Mouse (Mus musculus) thymus, postnatal 4 days (tissue): ENCODE results near the gene Vcan.

Experiments used
- DNase-seq: peaks from one replicate; pipeline ENCODE4 v3.0.0; 2021

The Vcan gene

DNA sequence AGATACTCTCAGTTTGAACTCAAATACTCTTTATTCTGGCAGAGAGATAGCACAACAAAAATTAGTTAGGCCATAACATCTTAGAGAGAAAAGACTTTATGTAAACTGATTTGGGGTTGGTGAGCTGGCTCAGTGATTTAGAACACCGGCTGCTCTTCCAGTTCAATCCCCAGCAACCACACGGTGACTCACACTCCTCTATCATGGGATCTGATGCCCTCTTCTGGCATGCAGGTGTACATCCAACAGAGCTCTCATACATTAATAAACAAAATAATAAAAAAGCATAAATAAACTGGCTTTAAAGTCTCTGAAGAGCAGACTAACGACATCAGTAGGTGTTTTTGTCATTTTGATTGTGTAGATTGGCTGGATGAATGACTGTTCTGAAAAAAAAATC is 21.8 kb downstream of the Vcan start:
- DNase-seq = no peak

DNA sequence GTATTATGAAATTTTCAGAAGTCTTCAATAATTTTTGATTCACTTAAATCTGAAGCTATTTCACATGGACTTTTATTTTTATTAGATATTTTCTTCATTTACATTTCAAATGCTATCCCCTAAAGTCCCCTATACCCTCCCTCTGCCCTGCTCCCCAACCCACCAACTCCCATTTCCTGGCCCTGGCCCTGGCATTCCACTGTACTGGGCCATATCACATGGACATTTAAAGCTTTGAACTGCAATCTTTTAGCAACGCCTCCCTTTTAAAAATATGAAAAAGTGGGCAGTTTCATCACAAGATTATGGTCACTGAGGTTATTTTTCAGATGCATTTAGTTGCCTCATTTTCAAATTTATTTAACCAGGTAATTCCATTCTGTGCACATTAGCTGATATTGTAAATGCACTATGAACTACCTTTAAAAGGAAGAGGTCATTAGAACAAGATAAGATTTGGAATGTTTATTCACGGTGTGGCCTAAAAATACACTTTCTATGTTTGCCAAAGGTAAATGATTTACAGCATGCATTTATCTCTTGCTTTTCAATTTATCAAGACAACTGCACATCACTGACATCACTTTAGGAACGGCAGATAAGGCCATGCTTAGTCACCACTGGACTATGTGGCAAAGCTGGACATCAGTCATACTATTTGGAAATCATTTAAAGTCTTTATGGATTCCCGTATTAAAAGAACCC is 32.7 kb downstream of the Vcan start:
- no peak for DNase-seq

DNA sequence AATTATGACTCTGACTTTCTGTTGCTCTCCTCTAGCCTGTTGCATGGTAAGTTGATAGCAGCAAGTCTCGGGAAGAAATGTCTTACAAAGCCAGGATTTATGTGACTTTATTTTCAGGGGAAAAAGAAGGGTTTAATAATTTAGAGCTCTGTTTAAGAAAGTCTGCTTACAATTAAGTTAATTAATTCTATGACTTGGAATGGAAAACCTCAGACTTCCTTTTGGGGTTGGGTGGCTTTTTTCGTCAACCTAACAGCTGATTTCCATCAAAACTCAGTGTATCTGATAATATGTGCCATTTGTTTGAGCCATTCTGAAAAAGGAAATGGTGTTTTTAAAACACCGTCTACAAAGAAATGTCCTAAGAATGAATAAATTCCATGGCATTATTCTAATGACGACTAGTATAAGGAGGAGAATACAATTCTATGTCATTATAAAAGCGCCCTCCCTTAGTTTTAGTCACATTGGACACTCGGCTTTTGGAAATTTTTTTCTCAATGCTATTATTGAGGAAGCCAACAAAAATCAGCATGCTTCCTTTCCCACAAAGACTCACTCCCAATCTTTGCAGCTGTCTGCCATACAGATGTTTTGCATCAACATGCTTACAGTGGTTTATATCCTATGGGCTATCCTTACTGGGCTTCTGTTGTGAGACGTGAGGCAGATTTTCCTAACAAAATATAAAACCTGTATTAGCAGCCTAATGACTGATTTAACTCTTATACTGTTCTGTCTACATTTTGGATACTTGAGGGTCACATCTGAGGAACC is 34.0 kb downstream of the Vcan start:
- no peak for DNase-seq

DNA sequence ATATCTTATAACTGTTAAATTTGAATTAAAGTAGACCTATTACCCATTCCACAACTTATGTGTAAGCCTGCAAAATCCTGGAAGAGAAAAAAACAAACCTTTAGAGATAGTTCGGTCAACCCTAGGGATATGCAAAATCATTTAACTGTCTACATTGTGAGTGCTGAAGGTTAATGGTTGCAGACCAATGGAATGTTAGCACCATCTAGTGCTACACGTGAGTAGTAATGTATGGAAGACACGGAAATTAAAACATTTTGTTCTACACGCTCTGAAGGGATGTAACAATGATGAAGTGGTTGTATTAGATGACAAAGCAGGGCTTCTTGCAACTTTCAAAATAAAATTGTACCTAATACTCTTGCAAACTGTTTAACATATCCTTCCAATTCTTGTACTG is 39.9 kb downstream of the Vcan start:
- DNase-seq = no peak

DNA sequence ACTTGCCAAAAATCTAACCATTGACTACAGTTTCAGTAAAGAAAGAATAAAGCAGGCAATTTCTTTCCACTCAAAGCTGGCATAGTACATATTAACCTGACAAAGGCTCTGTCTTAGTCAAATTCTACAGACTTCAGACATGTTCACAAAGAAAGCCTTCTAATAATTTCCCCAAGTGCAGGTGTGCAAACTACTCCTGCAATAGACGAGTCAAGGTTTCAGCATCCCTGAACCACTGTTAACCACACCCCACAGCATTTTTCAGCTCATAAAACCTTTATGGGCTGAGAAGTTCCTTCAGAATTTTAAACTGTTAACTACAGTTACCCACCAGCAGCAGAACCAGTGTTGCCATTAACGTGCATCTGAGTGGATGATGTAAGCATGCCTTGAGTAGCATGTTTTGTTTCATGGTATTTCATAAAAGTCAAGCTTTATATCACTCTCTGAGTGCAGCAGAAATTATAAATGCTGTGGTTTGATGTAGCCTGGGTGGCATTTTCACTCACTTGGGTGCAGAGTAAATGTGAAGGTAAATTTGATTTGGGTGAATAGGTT is 42.2 kb downstream of the Vcan start:
- DNase-seq = no peak

DNA sequence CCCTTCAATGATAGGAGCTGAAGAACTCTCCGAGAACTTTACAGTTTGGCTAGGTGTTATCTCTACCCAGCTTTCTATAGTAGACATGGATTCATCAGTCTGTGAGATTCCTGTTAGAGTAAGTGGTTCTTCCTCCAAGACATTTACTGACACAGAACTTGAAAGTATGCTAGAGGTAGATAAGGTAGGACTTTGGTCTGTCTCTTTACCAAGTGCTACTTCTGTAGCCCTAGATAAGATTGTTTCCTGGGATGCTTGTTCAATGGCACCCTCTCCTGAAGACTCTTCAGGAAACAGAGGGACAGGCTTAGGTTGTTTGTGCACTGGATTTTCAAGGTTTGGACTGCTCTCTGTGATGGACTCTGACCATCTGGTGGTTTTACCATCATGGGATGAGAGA is 49.7 kb downstream of the Vcan start:
- no peak for DNase-seq

DNA sequence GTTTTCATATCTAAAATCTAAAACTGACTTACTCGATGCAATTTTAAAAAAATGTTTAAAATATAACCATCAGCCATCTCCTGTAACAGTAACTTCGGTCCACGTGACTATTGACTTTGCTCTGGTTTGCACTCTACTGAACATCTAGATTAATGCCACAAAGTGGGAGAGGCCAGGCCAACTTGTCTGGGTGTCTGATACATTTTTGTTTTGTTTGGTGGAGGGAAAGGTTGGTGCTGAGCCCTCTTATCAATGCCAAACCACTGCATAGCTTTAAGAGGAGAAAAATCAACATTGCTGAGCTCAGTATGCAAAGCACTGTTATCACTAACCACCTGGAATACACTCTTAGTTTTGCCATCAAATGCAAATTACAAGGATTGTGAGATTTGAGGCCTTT is 58.8 kb downstream of the Vcan start:
- no peak for DNase-seq

DNA sequence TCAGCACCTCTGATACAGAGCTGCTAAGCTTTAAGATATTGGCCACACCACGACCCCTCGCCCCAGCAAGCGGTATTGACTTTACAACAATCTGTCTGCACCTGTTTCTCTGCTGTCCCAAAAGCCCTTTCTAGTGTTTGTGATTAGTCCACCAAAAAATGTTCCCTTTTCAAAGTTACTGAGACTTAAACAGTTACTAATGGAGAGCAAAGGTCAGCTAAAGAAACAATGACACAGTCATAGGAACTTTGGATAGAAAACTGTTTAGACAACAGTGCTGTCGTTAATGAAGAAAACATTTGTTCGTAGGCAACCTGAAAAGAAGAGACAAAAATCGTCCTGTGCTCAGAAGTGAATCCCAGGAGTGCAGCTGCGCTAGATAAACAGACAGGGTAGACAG is 60.1 kb downstream of the Vcan start:
- DNase-seq = no peak

DNA sequence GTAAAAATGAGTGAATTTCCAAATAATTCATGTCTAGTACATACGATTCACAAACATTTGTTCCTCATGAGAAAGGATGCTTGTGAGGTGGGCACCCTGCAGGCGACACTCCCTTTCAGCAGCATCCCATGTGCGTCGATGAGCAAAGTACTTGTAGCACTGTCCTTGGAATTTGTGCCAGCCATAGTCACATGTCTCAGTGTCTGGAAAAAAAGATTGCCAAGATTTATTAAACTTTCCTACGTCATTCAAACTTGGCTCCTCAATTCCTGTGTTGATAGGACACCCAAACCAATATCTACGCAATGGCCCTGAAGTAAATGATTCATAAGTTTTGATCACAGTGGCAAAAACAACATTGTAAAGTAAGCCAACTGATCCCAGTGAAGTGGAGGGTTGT is 62.6 kb downstream of the Vcan start:
- no peak for DNase-seq

DNA sequence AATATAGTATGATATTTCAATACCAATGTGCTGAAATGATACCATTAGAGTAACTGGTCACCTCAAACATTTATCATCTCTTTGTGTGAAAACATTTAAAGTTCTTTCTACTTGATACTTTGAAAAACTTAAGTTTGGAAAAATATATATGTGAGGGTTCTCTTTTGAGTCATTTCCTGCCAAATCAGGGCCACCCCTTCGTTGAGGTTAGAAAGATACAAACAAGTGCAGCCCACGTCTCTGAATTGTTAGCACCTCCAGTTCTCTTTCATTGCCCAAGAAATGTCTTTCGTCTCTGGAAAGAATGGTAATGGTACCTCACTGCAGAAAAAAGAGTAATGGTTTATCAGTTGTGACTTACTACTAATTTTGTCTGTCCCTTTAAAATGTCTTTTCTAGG is 71.8 kb downstream of the Vcan start:
- DNase-seq = no peak

DNA sequence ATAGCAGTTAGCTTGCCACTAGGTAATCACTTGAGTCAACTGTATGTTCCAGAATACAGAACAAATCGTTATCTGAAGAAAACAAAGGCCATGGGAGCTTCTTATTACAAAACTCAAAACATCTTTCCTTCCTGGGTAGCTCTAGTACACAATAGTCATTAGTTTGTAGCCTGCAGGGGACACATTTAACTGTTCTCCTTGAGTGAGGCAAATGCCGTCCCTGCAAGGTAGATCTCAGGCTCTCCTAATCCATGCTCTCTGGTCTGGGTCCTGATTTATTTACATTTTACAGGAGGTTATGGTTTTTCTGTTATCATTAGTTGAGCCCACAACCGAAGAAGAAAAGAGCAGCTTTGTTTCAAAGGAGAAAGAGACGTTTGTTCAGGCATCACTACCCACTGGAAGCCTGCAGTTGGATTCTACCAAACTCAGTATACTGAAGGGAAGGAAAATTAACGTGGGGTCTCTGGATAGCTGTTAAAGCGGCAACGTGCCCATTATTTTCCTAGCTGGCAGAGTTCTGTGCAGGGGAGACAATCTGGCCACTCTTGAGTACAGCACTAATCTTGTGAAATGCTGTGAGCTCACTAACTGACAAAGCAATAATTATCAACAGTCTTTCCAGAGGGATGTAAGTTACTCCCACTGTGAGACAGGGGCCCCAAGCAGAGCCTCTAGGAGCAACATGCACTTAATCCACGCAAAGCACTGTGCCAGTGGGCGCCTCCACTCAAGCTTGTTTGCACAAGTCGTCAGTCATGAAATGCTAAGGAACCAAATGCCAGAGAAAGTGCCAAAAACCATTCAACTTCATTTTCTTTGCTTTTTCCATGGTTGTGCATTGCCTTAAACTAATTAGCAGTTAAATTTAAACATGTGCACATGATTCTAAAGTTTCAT is 73.1 kb downstream of the Vcan start:
- no peak for DNase-seq

DNA sequence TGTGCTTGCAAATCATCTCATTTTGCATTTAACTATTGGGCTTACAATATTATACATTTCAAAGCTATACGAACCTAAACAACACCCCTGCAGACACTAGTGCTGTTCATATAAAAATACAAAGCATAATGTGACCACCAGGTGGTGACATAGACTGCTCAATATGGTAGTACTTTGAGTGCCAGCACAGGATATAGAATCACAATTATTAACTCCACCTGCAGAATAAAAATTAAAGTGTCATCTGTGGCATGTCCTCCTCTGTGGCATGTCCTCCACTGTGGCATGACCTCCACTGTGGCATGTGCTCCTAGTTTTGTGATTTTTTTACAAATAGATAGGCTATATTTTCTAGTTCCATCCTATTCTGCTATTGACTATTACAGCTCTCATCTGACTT is 74.2 kb downstream of the Vcan start:
- DNase-seq = peak; percentile 9

DNA sequence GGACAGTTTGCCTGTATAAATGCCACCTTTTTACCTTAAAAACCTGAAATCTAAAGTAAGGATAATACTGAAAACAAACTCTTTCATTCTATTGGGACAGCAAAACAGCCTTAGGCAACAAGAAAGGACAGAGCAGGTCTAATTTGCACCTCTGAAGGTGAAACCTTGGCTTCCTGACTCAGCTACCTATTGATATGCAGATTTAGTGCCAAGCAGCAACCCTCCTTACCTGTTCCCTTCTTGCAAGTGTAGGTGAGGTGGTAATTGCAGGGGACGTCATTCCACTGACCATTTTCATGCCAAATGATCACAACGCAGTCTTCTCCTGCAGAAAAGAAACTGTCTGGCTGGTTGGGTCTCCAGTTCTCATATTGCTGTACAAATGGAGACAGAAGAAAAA is 80.6 kb downstream of the Vcan start:
- DNase-seq = no peak

DNA sequence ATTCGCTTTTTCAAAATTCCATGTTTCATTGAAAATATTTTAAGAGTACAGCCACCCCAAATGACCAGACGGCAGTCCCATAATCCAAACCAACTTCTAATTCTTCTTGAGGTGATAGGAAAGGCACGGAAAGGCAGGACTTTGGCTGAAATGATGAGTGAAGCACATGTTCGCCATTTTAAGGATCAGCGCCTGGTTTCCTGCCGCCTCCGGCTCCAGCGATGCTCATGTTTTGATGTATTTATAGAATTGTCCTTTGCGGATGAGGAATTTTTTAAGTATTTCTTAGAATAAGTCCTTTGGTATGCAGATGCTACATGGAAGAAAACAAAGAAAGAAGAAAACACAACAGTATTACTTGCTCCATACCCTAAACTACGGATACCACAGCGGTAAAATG is 85.3 kb downstream of the Vcan start:
- no peak for DNase-seq

DNA sequence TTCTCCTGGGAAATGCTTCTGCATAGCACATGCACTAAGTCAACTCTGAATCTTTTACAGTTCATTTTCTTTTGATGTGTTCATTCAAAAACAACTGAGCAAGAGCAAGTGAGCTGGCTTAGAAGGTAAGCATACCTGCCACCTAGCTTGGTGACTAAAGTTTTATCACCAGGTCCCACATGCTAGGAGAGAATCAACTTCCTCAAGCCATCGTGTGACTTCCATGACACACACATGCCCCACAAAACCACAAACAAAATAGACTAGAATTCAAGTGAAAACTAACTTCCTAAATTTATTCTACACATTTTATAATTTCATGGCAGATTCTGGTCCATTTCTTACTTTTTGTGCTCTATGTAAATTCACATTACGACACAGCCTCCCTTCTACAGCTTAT is 89.0 kb downstream of the Vcan start:
- DNase-seq = no peak

DNA sequence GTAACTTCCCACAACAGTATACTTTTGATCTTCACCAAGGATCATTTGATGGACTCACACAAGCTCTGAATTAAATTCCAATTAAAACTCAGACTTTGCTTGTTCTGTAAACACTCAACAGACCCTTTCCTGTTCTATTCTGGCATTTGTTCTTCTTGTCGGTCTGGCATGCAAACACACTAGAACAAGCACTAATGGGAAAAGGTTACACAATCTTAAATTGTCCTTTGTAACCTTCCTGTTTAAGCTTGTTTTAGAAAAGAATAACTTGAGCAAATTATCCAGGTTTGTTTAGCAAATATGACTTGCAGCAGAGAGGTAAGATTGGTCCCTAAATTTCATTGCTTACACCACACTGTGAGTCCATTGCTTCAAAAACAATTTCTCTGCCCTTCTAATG is 89.5 kb downstream of the Vcan start:
- DNase-seq = no peak

DNA sequence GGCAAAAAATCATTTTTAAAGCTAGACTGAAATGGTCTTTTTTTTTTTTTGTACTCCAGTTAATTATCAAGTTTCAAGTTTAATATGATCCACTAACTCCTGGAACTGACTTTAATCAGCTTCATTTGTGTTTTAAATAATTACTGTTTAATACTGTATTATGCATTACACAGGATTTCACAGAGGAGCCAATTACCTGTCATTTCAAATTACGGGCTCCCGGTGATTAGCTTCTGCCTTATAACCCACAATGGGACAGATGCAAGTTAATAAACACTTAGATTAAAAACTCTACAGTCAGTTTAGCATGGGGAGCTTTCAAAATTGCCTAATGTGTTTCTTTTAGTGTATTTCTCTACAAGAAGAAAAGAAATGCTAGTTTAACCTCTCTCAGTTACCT is 96.7 kb downstream of the Vcan start:
- no peak for DNase-seq

DNA sequence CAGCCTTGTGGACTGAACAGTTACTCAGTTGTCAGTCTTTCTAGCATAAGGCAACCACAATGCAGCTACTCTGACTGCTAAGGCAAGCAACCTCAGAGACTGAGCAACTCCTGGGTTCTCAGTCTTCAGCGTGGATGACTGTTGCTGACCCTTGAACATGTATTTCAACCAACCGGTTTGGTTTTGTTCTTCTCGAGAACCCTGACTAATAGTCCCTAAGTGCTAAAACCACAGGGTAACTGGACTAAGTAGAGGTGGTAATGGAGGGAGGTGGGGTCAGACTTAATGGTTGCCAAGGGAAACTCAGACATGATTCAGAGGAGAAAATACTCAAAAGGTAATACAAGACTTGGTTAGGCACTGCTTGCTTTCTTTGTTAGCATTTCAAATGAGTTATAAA is 105.3 kb downstream of the Vcan start:
- DNase-seq = no peak

DNA sequence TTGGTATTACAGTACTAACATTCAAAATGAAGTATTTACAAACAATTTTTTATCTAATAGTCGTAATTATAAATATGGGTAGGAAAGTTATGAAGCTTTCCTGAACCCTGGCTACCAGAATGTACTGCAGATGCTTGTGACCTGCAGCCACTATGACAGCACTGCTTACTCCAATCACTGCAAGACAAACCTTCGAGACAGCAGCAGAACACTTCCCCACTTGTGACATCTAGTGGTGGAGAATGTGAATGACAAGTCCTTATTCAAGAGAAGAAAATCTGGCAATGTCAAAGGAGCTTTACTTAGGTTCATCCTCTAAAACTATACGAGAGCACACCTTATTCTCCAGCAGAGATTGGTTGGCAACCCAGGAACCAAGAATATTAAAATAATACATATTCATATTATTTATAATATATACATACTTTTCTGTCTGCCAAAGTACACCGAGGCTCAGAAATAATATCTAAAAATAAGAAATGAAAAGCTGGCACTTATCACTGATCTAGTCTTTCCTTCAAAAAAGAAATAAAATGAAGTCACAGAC is 108.1 kb downstream of the Vcan start:
- DNase-seq = peak; percentile 6

DNA sequence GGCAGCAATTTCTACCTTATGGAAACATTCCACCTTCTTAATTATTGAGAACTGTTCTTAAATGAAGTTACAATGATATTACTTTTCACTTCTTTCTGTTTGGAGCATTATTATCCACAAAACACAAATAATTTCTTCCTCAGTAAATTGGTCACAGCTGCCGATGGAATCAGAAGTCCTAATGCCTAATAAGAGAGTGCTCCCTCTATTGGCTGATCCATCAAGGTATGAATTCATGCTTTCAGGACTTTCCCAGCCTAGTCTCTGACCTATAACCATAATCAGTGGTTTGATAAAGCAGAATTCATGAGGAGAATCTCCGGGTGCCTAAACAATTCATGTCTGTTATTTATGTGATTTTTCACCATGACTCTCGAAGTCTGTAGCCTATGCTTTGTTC is 123.2 kb downstream of the Vcan start:
- no peak for DNase-seq

DNA sequence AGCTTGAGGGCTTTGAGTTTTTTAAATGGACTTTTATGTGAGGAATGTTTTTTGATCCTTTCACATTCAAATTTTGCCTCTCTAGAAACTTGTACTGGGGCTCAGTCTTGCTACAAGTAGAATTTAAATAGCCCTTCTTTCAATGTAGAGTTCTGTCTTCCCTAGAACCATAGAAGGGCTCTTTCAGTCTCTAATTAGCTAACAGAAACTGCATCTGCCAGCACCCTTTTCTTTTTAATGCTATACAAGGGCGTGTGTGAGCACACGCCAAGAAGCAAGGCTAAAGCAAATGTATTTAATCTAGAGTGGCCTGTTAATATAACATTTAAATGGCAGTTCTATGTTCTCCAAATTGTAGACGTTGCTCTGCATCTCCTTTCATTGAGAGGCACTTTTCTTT is 134.9 kb downstream of the Vcan start:
- no peak for DNase-seq
